Mouse (Mus musculus) neural tube, embryonic 11.5 days (tissue): ENCODE measurements around the gene Zfp64. TPM values are rescaled to one million over a fixed set of nuclear protein-coding genes. Genes with fewer than 3 reads are reported as not detected.
A peak's percentile ranks its signal among the peaks of the same experiment; 100 is the strongest.

ENCODE experiments used
- ATAC-seq: fragments of 200-750 bp; cut with Nextera tagmentation; 2 replicates; pipeline ENCODE4 v1.8.0; 2017; ENCODE audit warnings: moderate number of reproducible peaks, mild to moderate bottlenecking, moderate TSS enrichment, moderate library complexity; ENCODE audit not compliant: insufficient read depth, low FRiP score, low TSS enrichment
- DNase-seq: peaks from one replicate; pipeline ENCODE4 v3.0.0-alpha.2; 2015; ENCODE audit warnings: low spot score
- H3K27ac ChIP-seq: fragments of 300-500 bp; sonication (generic); 2 replicates; pipeline ENCODE4 v1.5.1; 2014; ENCODE audit warnings: low read depth, mild to moderate bottlenecking, low read length
- H3K27me3 ChIP-seq: fragments of 300-500 bp; sonication (generic); 2 replicates; pipeline ENCODE4 v1.6.1; 2014; ENCODE audit warnings: mild to moderate bottlenecking, low read length, mixed read lengths; ENCODE audit not compliant: control insufficient read depth, insufficient read depth
- H3K36me3 ChIP-seq: fragments of 300-500 bp; sonication (generic); 2 replicates; pipeline ENCODE4 v1.6.1; 2014; ENCODE audit warnings: mild to moderate bottlenecking, low read length, moderate library complexity, mixed read lengths; ENCODE audit not compliant: control insufficient read depth, insufficient read depth
- H3K4me1 ChIP-seq: fragments of 300-500 bp; sonication (generic); 2 replicates; pipeline ENCODE4 v1.6.1; 2014; ENCODE audit warnings: low read length, mixed read lengths; ENCODE audit not compliant: control insufficient read depth, insufficient read depth
- H3K4me2 ChIP-seq: fragments of 300-500 bp; sonication (generic); 2 replicates; pipeline ENCODE4 v1.6.1; 2014; ENCODE audit warnings: low read depth, mild to moderate bottlenecking, moderate library complexity
- H3K4me3 ChIP-seq: fragments of 300-500 bp; sonication (generic); 2 replicates; pipeline ENCODE4 v1.5.1; 2014; ENCODE audit warnings: low read depth, low read length
- H3K9ac ChIP-seq: fragments of 300-500 bp; sonication (generic); 2 replicates; pipeline ENCODE4 v1.6.1; 2014; ENCODE audit warnings: mild to moderate bottlenecking, low read length
- H3K9me3 ChIP-seq: fragments of 300-500 bp; sonication (generic); 2 replicates; pipeline ENCODE4 v1.6.1; 2016; ENCODE audit warnings: low read length; ENCODE audit not compliant: control insufficient read depth
- WGBS: fragments of 180-500 bp; shearing (Covaris S2); extraction: QIAGEN DNeasy Blood & Tissue Kit; methylation state at CpG from one replicate; pipeline ENCODE4 v1.1.7; 2014; 5-methylcytosine and 5-hydroxymethylcytosine counted together
- polyA plus RNA-seq: library from polyadenylated mRNA; unstranded; fragments of >200 nt; fragmentation: Nextera tagmentation; extraction: Ambion mirVana; gene quantifications from 2 replicates; pipeline ENCODE4 v1.2.1, GENCODE M21; 2014

The Zfp64 gene
- polyA plus RNA-seq, 1 experiment from 2014 or later, result 35.1 TPM

- H3K27ac ChIP-seq, result no peak overlapping the region
- H3K4me1 ChIP-seq, result no peaks in the 10 kb centered on the region
- H3K9ac ChIP-seq, result no peak overlapping the region
- DNase-seq, result peak; percentile 47
- H3K36me3 ChIP-seq, result no peaks in the 10 kb centered on the region
- 50% methylated on average over 6 of the region's 6 CpGs for WGBS
- no peak overlapping the region for H3K4me2 ChIP-seq
- H3K4me3 ChIP-seq, result no peak overlapping the region
- ATAC-seq, result peak; percentile 73
- H3K9me3 ChIP-seq, result no peaks in the 10 kb centered on the region
- H3K27me3 ChIP-seq, result no peaks in the 10 kb centered on the region
These were observed 25.5 kb upstream of the Zfp64 start for GRCm38 (mm10) chr2:168980859-168981258.

DNA sequence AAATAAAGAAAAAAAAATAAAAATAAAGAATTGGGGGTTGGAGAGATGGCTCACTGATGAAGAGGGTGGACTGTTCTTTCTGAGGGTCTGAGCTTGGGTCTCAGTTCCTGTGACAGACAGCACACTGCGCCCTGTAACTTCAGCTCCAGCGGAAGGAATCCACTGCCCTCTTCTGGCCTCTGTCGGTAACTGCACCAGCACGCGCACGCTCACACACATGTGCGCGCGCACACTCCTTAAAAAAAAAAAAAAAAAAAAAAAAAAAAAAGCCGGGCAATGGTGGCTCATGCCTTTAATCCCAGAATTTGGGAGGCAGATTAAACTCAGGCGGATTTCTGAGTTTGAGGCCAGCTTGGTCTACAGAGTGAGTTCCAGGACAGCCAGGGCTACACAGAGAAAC, 24.4 kb upstream of the Zfp64 start:
- Histone ChIP-seq H3K27me3 (no peaks in the 10 kb centered on the region), H3K4me3 (no peak overlapping the region), H3K9ac (no peak overlapping the region), H3K9me3 (no peaks in the 10 kb centered on the region), H3K27ac (no peak overlapping the region), H3K4me2 (no peak overlapping the region), H3K4me1 (no peaks in the 10 kb centered on the region), H3K36me3 (no peaks in the 10 kb centered on the region)
- 55% methylated on average over 10 of the region's 11 CpGs for WGBS
- ATAC-seq (no peak), DNase-seq (peak; percentile 30)

DNA sequence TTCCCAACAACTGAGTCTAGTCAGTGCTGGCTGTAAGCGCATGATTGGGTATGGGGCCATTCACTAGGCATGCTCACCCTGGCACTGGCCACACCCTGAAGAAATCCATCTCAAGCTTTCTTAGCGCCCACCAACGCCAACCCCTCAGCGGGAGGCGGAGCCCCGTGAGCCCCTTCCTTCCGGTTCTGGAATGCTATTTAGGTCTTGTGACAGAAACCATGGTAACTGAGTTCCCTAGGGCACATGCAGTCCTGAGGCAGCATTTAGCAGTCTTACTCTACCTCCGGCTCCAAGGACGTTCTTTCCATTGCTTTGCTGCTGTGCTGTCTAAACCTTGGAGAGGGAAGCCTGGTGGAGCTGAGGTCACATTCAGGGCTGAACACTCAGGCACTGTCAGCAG, 22.6 kb upstream of the Zfp64 start:
- Histone ChIP-seq H3K9me3 (no peaks in the 10 kb centered on the region), H3K9ac (no peak overlapping the region), H3K4me3 (no peak overlapping the region), H3K27ac (no peak overlapping the region), H3K4me2 (no peak overlapping the region), H3K36me3 (no peaks in the 10 kb centered on the region), H3K4me1 (no peaks in the 10 kb centered on the region), H3K27me3 (no peaks in the 10 kb centered on the region)
- DNase-seq, result peak; percentile 36
- 53% methylated on average over 9 of the region's 9 CpGs for WGBS
- ATAC-seq, result no peak

DNA sequence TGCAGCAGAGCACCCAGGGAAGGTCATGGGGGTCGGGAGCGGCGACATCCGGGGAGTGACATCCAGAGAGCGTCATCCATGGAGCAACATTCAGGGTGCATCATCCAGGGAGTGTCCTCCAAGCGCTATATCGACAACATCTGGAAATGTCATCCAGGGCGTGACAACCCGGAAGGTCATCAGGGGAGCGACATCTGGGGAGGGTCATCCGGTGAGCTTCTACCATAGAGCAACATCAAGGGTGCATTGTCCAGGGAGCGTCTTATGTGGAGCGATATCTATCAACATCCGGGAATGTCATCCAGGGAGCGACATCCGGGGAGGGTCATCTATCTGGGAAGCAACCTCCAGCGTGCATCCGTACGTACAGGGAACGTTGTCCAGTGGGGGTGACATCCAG, 14.7 kb upstream of the Zfp64 start:
- 91% methylated on average over 20 of the region's 20 CpGs for WGBS
- no peak overlapping the region for H3K9ac ChIP-seq
- ATAC-seq, result no peak

GRCm38 (mm10) chr2:168968136-168968925, 12.9 kb upstream of the Zfp64 start:
- Histone ChIP-seq H3K27ac (no peak overlapping the region), H3K4me1 (no peaks in the 10 kb centered on the region), H3K9ac (no peak overlapping the region), H3K27me3 (no peaks in the 10 kb centered on the region), H3K36me3 (no peaks in the 10 kb centered on the region), H3K4me3 (no peak overlapping the region), H3K9me3 (no peaks in the 10 kb centered on the region; the same call in 1 of the 2 replicates), H3K4me2 (no peak overlapping the region)
- DNase-seq, result no peak
- no peak for ATAC-seq
- WGBS, result 84% methylated on average over 12 of the region's 12 CpGs

More for the DNA sequence above, 14.7 kb upstream of the Zfp64 start:
- Histone ChIP-seq H3K27me3 (no peaks in the 10 kb centered on the region), H3K4me3 (no peak overlapping the region), H3K4me2 (no peak overlapping the region), H3K36me3 (no peaks in the 10 kb centered on the region), H3K27ac (no peak overlapping the region), H3K4me1 (no peaks in the 10 kb centered on the region), H3K9me3 (no peaks in the 10 kb centered on the region; the same call in 1 of the 2 replicates)
- DNase-seq, result no peak

DNA sequence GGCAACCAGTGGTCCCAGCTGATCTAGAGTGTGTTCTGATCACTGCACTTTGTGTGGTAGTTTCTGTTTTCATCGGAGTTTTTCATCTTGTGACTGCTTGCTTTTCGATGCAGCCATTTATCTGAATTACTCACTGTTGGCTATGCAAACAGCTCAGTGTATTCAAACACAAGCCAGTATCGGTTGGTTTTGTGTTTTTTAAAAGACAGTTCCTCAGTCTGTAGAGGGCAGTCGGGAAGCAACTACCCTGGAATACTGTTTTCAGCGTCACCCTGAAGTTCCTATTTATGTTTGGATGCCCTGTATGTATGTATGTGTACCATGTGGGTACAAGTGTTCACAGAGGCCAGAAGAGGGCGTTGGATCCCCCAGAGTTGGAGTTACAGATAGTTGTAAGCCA, 11.1 kb upstream of the Zfp64 start:
- H3K36me3 ChIP-seq, result no peaks in the 10 kb centered on the region
- no peak overlapping the region for H3K4me2 ChIP-seq
- 81% methylated on average over 6 of the region's 6 CpGs for WGBS
- no peak overlapping the region for H3K27ac ChIP-seq
- no peaks in the 10 kb centered on the region; the same call in 1 of the 2 replicates for H3K9me3 ChIP-seq
- no peaks in the 10 kb centered on the region for H3K4me1 ChIP-seq
- H3K4me3 ChIP-seq, result no peak overlapping the region
- DNase-seq (no peak), ATAC-seq (no peak)
- H3K9ac ChIP-seq, result no peak overlapping the region
- H3K27me3 ChIP-seq, result no peaks in the 10 kb centered on the region

DNA sequence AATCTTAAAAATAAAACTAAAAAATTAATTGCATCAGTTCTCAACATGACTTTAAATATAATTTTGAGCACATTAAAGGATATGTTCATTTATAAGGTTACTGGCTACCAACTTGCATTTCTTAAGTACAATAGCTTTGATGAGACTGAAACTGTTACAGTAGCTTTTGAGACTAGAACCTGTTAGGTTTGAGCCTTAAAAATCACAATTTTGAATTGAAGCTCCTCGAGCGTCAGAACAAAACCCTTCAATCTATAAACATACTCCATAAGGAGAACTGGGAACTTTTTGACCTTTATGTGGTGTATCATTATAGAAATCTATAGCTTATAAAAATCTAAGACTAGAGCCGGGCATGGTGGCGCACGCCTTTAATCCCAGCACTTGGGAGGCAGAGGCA, 9.5 kb upstream of the Zfp64 start:
- no peaks in the 10 kb centered on the region for H3K27me3 ChIP-seq
- H3K9ac ChIP-seq, result no peak overlapping the region
- DNase-seq, result no peak
- ATAC-seq, result no peak
- H3K4me1 ChIP-seq, result no peaks in the 10 kb centered on the region
- H3K4me3 ChIP-seq, result no peak overlapping the region
- H3K36me3 ChIP-seq, result no peaks in the 10 kb centered on the region
- H3K27ac ChIP-seq, result no peak overlapping the region
- no peak overlapping the region for H3K4me2 ChIP-seq
- 89% methylated on average over 5 of the region's 5 CpGs for WGBS
- H3K9me3 ChIP-seq, result no peaks in the 10 kb centered on the region; the same call in 1 of the 2 replicates

- no peaks in the 10 kb centered on the region; the same call in 1 of the 2 replicates for H3K9me3 ChIP-seq
- DNase-seq, result no peak
- 96% methylated on average over 4 of the region's 4 CpGs for WGBS
- H3K9ac ChIP-seq, result no peak overlapping the region
- no peaks in the 10 kb centered on the region for H3K4me1 ChIP-seq
- H3K36me3 ChIP-seq, result no peaks in the 10 kb centered on the region
- no peak overlapping the region for H3K4me2 ChIP-seq
- no peak overlapping the region for H3K4me3 ChIP-seq
- H3K27ac ChIP-seq, result no peak overlapping the region
- no peaks in the 10 kb centered on the region for H3K27me3 ChIP-seq
- ATAC-seq, result no peak
These were observed 6.6 kb upstream of the Zfp64 start for GRCm38 (mm10) chr2:168961729-168962666.
